Mouse (Mus musculus): ENCODE results near the gene C1ql4. TPM values are rescaled to one million over a fixed set of nuclear protein-coding genes. Genes with fewer than 3 reads are reported as not detected.

C1ql4 gene
- polyA plus RNA-seq, 1 experiment from 2014 or later: 0.15 TPM

GRCm38 (mm10) chr15:99096061-99096793 is 8.6 kb upstream of the C1ql4 start:
- H3K4me1 ChIP-seq: peaks cover 59% of the 10 kb centered on the region
- H3K27ac ChIP-seq: no peak overlapping the region
- H3K4me3 ChIP-seq: peak overlapping the region; percentile 51
- 2% methylated on average over 24 of the region's 24 CpGs for WGBS
- H3K36me3 ChIP-seq: no peaks in the 10 kb centered on the region
- peaks cover 96% of the 10 kb centered on the region for H3K27me3 ChIP-seq (ENCODE audit: low read depth, poor library complexity, severe bottlenecking)
- no peak for DNase-seq (ENCODE audit: low spot score)
- no peaks in the 10 kb centered on the region for H3K9me3 ChIP-seq (replicated peaks)

- no peak for DNase-seq (ENCODE audit: low spot score)
- no peak overlapping the region for H3K27ac ChIP-seq
- no peaks in the 10 kb centered on the region for H3K36me3 ChIP-seq
- peaks cover 61% of the 10 kb centered on the region for H3K4me1 ChIP-seq
- peak overlapping the region; percentile 7; the same call in 1 of the 2 replicates for H3K4me3 ChIP-seq
- WGBS: 2% methylated on average over 6 of the region's 6 CpGs
- H3K27me3 ChIP-seq (ENCODE audit: low read depth, poor library complexity, severe bottlenecking): peaks cover 99% of the 10 kb centered on the region
- H3K9me3 ChIP-seq (replicated peaks): no peaks in the 10 kb centered on the region
These were observed 7.7 kb upstream of the C1ql4 start for GRCm38 (mm10) chr15:99095356-99095755.

- Histone ChIP-seq H3K36me3 (no peaks in the 10 kb centered on the region), H3K27me3 (ENCODE audit: low read depth, poor library complexity, severe bottlenecking) (peaks cover 99% of the 10 kb centered on the region), H3K9me3 (replicated peaks) (no peaks in the 10 kb centered on the region), H3K4me1 (peaks cover 61% of the 10 kb centered on the region), H3K27ac (no peak overlapping the region), H3K4me3 (peak overlapping the region; percentile 7)
- peak; percentile 58 for DNase-seq (ENCODE audit: low spot score)
- WGBS: under 1% methylated on average over 27 of the region's 27 CpGs
These were observed 7.1 kb upstream of the C1ql4 start for GRCm38 (mm10) chr15:99094631-99095270.

- WGBS: under 1% methylated on average over 56 of the region's 56 CpGs
- peaks cover 58% of the 10 kb centered on the region for H3K4me1 ChIP-seq
- no peaks in the 10 kb centered on the region for H3K36me3 ChIP-seq
- H3K9me3 ChIP-seq (replicated peaks): no peaks in the 10 kb centered on the region
- H3K27me3 ChIP-seq (ENCODE audit: low read depth, poor library complexity, severe bottlenecking): peaks cover 99% of the 10 kb centered on the region
- DNase-seq (ENCODE audit: low spot score): peak; percentile 77
- H3K4me3 ChIP-seq: peak overlapping the region; percentile 55
- peak overlapping the region; percentile 75 for H3K27ac ChIP-seq
These were observed 6.0 kb upstream of the C1ql4 start for GRCm38 (mm10) chr15:99093291-99094258.

GRCm38 (mm10) chr15:99092870-99093269 is 5.3 kb upstream of the C1ql4 start, which contains the start of gene Dnajc22:
Gene Dnajc22 (plus strand): TSS chr15:99093170.
- H3K27ac ChIP-seq: peak within 1 kb of the TSS; percentile 75
- H3K27me3 ChIP-seq (ENCODE audit: low read depth, poor library complexity, severe bottlenecking): peaks cover 99% of the 10 kb centered on the region
- no peaks in the 10 kb centered on the region for H3K36me3 ChIP-seq
- H3K9me3 ChIP-seq (replicated peaks): no peaks in the 10 kb centered on the region
- peaks cover 58% of the 10 kb centered on the region for H3K4me1 ChIP-seq
- peak within 1 kb of the TSS; percentile 55 for H3K4me3 ChIP-seq
- DNase-seq (ENCODE audit: low spot score): no peak
- WGBS: 9% methylated on average over 8 of the region's 8 CpGs

- H3K27ac ChIP-seq: no peak overlapping the region
- WGBS: 9% methylated on average over 14 of the region's 14 CpGs
- no peaks in the 10 kb centered on the region for H3K9me3 ChIP-seq (replicated peaks)
- H3K36me3 ChIP-seq: no peaks in the 10 kb centered on the region; the same call in 1 of the 2 replicates
- DNase-seq (ENCODE audit: low spot score): peak; percentile 42
- no peak overlapping the region for H3K4me3 ChIP-seq
- H3K4me1 ChIP-seq: peaks cover 40% of the 10 kb centered on the region
- H3K27me3 ChIP-seq (ENCODE audit: low read depth, poor library complexity, severe bottlenecking): peaks cover 100% of the 10 kb centered on the region
These were observed 1.5 kb upstream of the C1ql4 start for GRCm38 (mm10) chr15:99089069-99089468.

GRCm38 (mm10) chr15:99088292-99088691 is 675 bp upstream of the C1ql4 start:
- Histone ChIP-seq H3K4me1 (peaks cover 38% of the 10 kb centered on the region), H3K4me3 (peak overlapping the region; percentile 31), H3K9me3 (replicated peaks) (no peaks in the 10 kb centered on the region), H3K27me3 (ENCODE audit: low read depth, poor library complexity, severe bottlenecking) (peaks cover 100% of the 10 kb centered on the region), H3K27ac (0 out of 2 replicates have a peak overlapping the region, but pooled peaks have one; percentile 0), H3K36me3 (peaks cover 7% of the 10 kb centered on the region)
- WGBS: under 1% methylated on average over 27 of the region's 27 CpGs
- DNase-seq (ENCODE audit: low spot score): peak; percentile 91

GRCm38 (mm10) chr15:99085997-99086396 is 1.6 kb downstream of the C1ql4 start:
- H3K4me1 ChIP-seq: peaks cover 35% of the 10 kb centered on the region
- no peak for DNase-seq (ENCODE audit: low spot score)
- 57% methylated on average over 4 of the region's 4 CpGs for WGBS
- H3K4me3 ChIP-seq: no peak overlapping the region
- peaks cover 91% of the 10 kb centered on the region for H3K27me3 ChIP-seq (ENCODE audit: low read depth, poor library complexity, severe bottlenecking)
- peaks cover 30% of the 10 kb centered on the region for H3K36me3 ChIP-seq
- H3K9me3 ChIP-seq (replicated peaks): no peaks in the 10 kb centered on the region
- H3K27ac ChIP-seq: no peak overlapping the region

- Histone ChIP-seq H3K9me3 (replicated peaks) (no peaks in the 10 kb centered on the region), H3K27ac (no peak overlapping the region), H3K36me3 (peaks cover 44% of the 10 kb centered on the region), H3K27me3 (ENCODE audit: low read depth, poor library complexity, severe bottlenecking) (peaks cover 77% of the 10 kb centered on the region), H3K4me1 (peaks cover 33% of the 10 kb centered on the region), H3K4me3 (peak overlapping the region; percentile 27)
- WGBS: 5% methylated on average over 19 of the region's 19 CpGs
- DNase-seq (ENCODE audit: low spot score): no peak
These were observed 3.0 kb downstream of the C1ql4 start for GRCm38 (mm10) chr15:99084618-99085017.

GRCm38 (mm10) chr15:99083867-99084557 is 3.6 kb downstream of the C1ql4 start:
- WGBS: 7% methylated on average over 11 of the region's 11 CpGs
- Histone ChIP-seq H3K4me3 (peak overlapping the region; percentile 27), H3K27me3 (ENCODE audit: low read depth, poor library complexity, severe bottlenecking) (peaks cover 71% of the 10 kb centered on the region), H3K27ac (no peak overlapping the region), H3K4me1 (peaks cover 31% of the 10 kb centered on the region), H3K36me3 (peaks cover 50% of the 10 kb centered on the region), H3K9me3 (replicated peaks) (no peaks in the 10 kb centered on the region)
- DNase-seq (ENCODE audit: low spot score): peak; percentile 55

- H3K9me3 ChIP-seq (replicated peaks): no peaks in the 10 kb centered on the region
- peaks cover 57% of the 10 kb centered on the region for H3K36me3 ChIP-seq
- WGBS: 69% methylated on average over 9 of the region's 9 CpGs
- DNase-seq (ENCODE audit: low spot score): peak; percentile 44
- H3K27me3 ChIP-seq (ENCODE audit: low read depth, poor library complexity, severe bottlenecking): peaks cover 63% of the 10 kb centered on the region
- H3K4me1 ChIP-seq: peaks cover 26% of the 10 kb centered on the region
- no peak overlapping the region for H3K4me3 ChIP-seq
- H3K27ac ChIP-seq: no peak overlapping the region
These were observed 4.4 kb downstream of the C1ql4 start for GRCm38 (mm10) chr15:99083258-99083657.

GRCm38 (mm10) chr15:99082840-99083239 is 4.8 kb downstream of the C1ql4 start:
- peaks cover 62% of the 10 kb centered on the region for H3K36me3 ChIP-seq
- no peak overlapping the region for H3K4me3 ChIP-seq
- WGBS: 88% methylated on average over 16 of the region's 16 CpGs
- H3K27me3 ChIP-seq (ENCODE audit: low read depth, poor library complexity, severe bottlenecking): peaks cover 59% of the 10 kb centered on the region
- H3K27ac ChIP-seq: no peak overlapping the region
- peaks cover 26% of the 10 kb centered on the region for H3K4me1 ChIP-seq
- no peak for DNase-seq (ENCODE audit: low spot score)
- H3K9me3 ChIP-seq (replicated peaks): no peaks in the 10 kb centered on the region
